Mouse (Mus musculus) cerebellum, postnatal 25 days (tissue): ENCODE data around the gene Arfgef3.
"Not testable (repeated sequence)": the region's sequence is repeated elsewhere in the genome, so short reads cannot be mapped to it uniquely, and the experiment has no call there.

Experiments used
- DNase-seq, 2 experiments: peaks; one replicate each; pipeline ENCODE4 v3.0.0; 2021; ENCODE audit warnings: mixed read lengths in 2 of 2

The Arfgef3 gene

DNA sequence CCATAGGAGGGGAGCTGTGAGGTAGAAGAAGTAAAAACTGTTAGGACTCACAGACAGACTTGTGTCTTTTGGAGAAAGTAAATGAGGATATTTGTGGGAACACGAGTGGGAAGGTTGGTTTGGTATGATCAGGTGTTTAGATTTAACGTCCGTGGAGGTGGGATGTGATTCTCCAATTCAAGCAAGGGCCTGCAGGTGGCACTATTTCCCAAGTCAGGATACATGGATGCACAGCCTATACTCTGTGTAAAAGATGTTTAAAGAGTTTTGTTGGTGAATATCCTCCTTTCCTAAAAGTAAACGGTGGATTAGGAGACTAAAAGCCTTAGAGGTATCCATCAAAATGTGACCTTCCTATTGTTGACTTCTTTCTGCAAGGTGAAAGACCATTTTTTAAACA is 180.8 kb downstream of the Arfgef3 start:
- peak; percentile 70 to 83 for DNase-seq

GRCm38 (mm10) chr10:18561445-18561844 is 182.3 kb downstream of the Arfgef3 start:
- no peak for DNase-seq

GRCm38 (mm10) chr10:18559076-18559475 is 184.7 kb downstream of the Arfgef3 start:
- DNase-seq = not testable (repeated sequence)

DNA sequence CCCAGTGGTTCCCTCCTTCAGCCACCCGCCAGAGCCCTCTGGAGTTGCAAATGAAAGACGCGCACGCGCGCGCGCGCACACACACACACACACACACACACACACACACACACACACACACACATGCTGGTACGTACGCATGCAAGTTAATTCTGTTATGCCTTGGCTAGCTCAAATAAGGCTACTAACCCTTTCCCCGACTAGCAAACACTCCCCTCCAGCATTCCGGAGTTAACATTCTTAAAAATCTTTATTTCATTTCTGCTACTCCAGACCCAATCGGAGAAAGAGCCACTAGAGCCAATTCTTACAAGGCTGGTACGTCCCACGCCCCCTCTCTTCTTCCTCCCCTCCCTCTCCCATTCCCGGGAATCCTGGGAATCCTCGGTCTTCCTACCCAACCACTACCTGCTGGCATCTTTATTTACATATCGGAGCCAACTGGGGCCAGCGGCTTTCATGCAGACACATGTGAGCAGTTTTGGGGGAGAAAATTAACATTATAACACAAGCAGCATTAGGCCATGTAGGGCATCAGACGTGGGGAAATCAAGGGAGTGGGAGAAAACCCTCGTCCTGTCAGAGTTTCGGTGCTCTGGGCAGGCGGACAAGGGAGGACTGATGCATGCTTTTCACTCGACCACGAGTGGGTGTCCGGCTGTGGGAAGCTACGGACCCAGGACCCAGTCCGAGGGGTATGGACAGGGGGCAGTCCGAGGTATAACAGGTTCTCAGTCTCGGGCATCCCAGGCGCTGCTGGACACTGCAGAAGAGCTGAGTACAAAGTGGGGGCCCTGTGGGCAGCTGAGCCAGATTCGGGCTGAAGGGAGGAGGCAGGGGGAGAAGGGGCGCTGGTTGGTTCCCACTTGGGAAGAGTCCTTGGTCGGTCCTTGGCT is 194.2 kb downstream of the Arfgef3 start:
- DNase-seq = peak in 1 of 2 experiments; percentile 44

DNA sequence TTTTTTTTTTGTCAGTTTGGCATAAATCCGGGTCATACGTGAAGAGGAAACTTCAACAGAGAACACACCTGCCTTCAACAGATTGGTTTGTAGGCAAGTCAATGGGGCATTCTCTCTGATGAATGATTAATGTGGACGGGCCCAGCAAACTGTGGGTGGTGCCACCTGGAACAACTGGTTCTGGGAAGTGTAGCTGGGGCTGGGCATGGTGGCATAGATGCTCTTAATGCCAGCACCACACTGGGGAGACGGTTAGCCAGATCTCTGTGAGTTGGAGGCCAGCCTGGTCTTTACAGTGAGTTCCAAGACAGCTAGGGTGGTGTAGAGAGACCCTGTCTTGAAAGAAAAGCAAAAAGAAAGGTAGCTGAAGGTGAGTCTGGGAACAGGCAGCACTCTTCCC is 196.4 kb downstream of the Arfgef3 start:
- DNase-seq = no peak

- peak; percentile 79 to 87 for DNase-seq
These were observed 197.9 kb downstream of the Arfgef3 start, which contains the start of gene Hebp2 for GRCm38 (mm10) chr10:18545813-18546235. Hebp2 (minus strand) TSS chr10:18546076.

GRCm38 (mm10) chr10:18545309-18545708 is 198.4 kb downstream of the Arfgef3 start:
- peak; percentile 18 for DNase-seq

GRCm38 (mm10) chr10:18536889-18537288 is 206.9 kb downstream of the Arfgef3 start:
- no peak for DNase-seq

DNA sequence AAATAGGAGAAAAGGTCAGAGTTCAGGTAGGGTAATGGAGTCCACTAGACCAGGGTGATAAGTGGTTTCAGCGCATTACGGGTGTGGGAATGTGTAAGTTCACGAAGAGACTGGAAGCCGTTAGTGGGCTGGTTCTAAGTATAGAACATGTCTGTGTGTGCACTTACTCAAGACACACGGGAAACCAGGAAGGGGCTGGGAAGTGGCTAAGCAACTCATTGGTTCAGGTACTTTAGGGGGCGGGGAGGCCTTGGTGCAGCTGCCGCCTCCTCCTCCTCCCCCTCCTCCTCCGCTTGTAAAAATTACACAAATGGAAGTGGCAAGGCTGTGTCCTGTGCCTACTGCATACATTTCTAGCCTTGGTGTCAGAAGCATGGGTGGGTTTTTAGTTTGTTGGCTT is 211.5 kb downstream of the Arfgef3 start:
- DNase-seq = peak in 1 of 2 experiments; percentile 10
